Mouse (Mus musculus) lung, adult 2 months (tissue): ENCODE measurements around the gene Gm21454.
"Not testable (repeated sequence)": the region's sequence is repeated elsewhere in the genome, so short reads cannot be mapped to it uniquely, and the experiment has no call there.

Experiments used
- CTCF ChIP-seq: fragments of 200-500 bp; IDR thresholded peaks from 2 replicates; pipeline ENCODE4 v1.5.1; 2011; ENCODE audit warnings: mild to moderate bottlenecking, low read length, control low read depth; ENCODE audit not compliant: insufficient read depth
- POLR2A ChIP-seq: fragments of 200-500 bp; IDR thresholded peaks from 2 replicates; pipeline ENCODE4 v1.6.1; 2011; ENCODE audit warnings: low read depth, mild to moderate bottlenecking, control low read depth, low read length, borderline replicate concordance; ENCODE audit errors: extremely low read depth

GRCm38 (mm10) chrY:13252091-13252490 lies at the start of gene Gm21454, which contains the start of gene Gm21440:
- TF ChIP-seq CTCF, POLR2A: not testable (repeated sequence)
